Mouse (Mus musculus) MEL (cell line): ENCODE results near the gene Mthfs. TPM values are rescaled to one million over a fixed set of nuclear protein-coding genes. Genes with fewer than 3 reads are reported as not detected.

Experiments
- DNase-seq: peaks from one replicate; pipeline ENCODE4 v3.0.0; 2011; ENCODE audit warnings: low read depth, low spot score
- H3K27ac ChIP-seq: 2 replicates; pipeline ENCODE4 v1.5.1; 2012; ENCODE audit warnings: low read depth, mild to moderate bottlenecking, control low read depth, low read length, moderate library complexity; ENCODE audit not compliant: control insufficient read depth
- H3K27me3 ChIP-seq, 2 experiments: fragments of 150-350 bp in 1 of 2; sonication (generic) in 1 of 2; 2 replicates each; pipeline ENCODE4 v1.6.1; 2012; ENCODE audit warnings: low read length in 2 of 2, mild to moderate bottlenecking in 2 of 2, improper control_type of control experiment in 1 of 2, moderate library complexity in 1 of 2; ENCODE audit not compliant: insufficient read depth in 2 of 2, control insufficient read depth in 1 of 2
- H3K36me3 ChIP-seq, 2 experiments: 2 replicates each; pipeline ENCODE4 v1.6.1; 2012 to 2014; ENCODE audit warnings: low read length in 2 of 2, improper control_type of control experiment in 1 of 2, inconsistent platforms in 1 of 2, mild to moderate bottlenecking in 1 of 2; ENCODE audit not compliant: insufficient read depth in 2 of 2, control insufficient read depth in 1 of 2
- H3K4me1 ChIP-seq, 2 experiments: fragments of 150-350 bp in 1 of 2; sonication (generic) in 1 of 2; 2 replicates each; pipeline ENCODE4 v1.6.1; 2012; ENCODE audit warnings: low read length in 2 of 2, improper control_type of control experiment in 1 of 2, mild to moderate bottlenecking in 1 of 2; ENCODE audit not compliant: insufficient read depth in 2 of 2, control insufficient read depth in 1 of 2
- H3K4me3 ChIP-seq, 2 experiments: fragments of 150-350 bp in 1 of 2; sonication (generic) in 1 of 2; 2 replicates each; pipeline ENCODE4 v1.5.1; 2012; ENCODE audit warnings: low read depth in 2 of 2, low read length in 2 of 2, mild to moderate bottlenecking in 2 of 2, moderate library complexity in 2 of 2, control low read depth in 1 of 2, improper control_type of control experiment in 1 of 2; ENCODE audit not compliant: control insufficient read depth in 1 of 2, insufficient read depth in 1 of 2
- H3K79me2 ChIP-seq: 2 replicates; pipeline ENCODE4 v1.6.1; 2012; ENCODE audit warnings: mild to moderate bottlenecking, low read length, moderate library complexity; ENCODE audit not compliant: control insufficient read depth, poor library complexity, insufficient read depth
- H3K9ac ChIP-seq: 2 replicates; pipeline ENCODE4 v1.6.1; 2012; ENCODE audit warnings: low read depth, mild to moderate bottlenecking, control low read depth, low read length, moderate library complexity; ENCODE audit not compliant: control insufficient read depth, poor library complexity, severe bottlenecking
- H3K9me3 ChIP-seq: fragments of 150-350 bp; sonication (generic); replicated peaks from 2 replicates; pipeline ENCODE4 v1.6.1; 2012; ENCODE audit warnings: mild to moderate bottlenecking, low read length, improper control_type of control experiment, moderate library complexity; ENCODE audit not compliant: insufficient read depth
- BHLHE40 ChIP-seq: IDR thresholded peaks from 2 replicates; pipeline ENCODE4 v1.6.1; 2012; ENCODE audit warnings: low read depth, mild to moderate bottlenecking, inconsistent platforms, low read length, improper control_type of control experiment, borderline replicate concordance
- CHD1 ChIP-seq: IDR thresholded peaks from 2 replicates; pipeline ENCODE4 v1.6.1; 2012; ENCODE audit warnings: low read depth, mild to moderate bottlenecking, inconsistent platforms, low read length, improper control_type of control experiment
- CHD2 ChIP-seq: IDR thresholded peaks from 2 replicates; pipeline ENCODE4 v1.6.1; 2011; ENCODE audit warnings: low read length, improper control_type of control experiment
- CTCF ChIP-seq, 3 experiments: IDR thresholded peaks in 2 of 3; conservative IDR thresholded peaks in 1 of 3; 2 replicates each; pipeline ENCODE4 v1.5.1; 2011 to 2012; ENCODE audit warnings: low read length in 3 of 3, low read depth in 2 of 3, mild to moderate bottlenecking in 2 of 3, improper control_type of control experiment in 1 of 3, inconsistent platforms in 1 of 3, mixed read lengths in 1 of 3, moderate library complexity in 1 of 3; ENCODE audit not compliant: control insufficient read depth in 1 of 3, insufficient read depth in 1 of 3, poor library complexity in 1 of 3, severe bottlenecking in 1 of 3
- E2F4 ChIP-seq: IDR thresholded peaks from 2 replicates; pipeline ENCODE4 v1.6.1; 2011; ENCODE audit warnings: low read depth, low read length, improper control_type of control experiment, borderline replicate concordance
- ELF1 ChIP-seq: IDR thresholded peaks from 2 replicates; pipeline ENCODE4 v1.6.1; 2014; ENCODE audit warnings: low read depth, mild to moderate bottlenecking, inconsistent platforms, low read length, improper control_type of control experiment, moderate library complexity
- EP300 ChIP-seq, 2 experiments: IDR thresholded peaks; 2 replicates each; pipeline ENCODE4 v1.6.1; 2011; ENCODE audit warnings: improper control_type of control experiment in 2 of 2, low read length in 2 of 2, low read depth in 1 of 2, mild to moderate bottlenecking in 1 of 2
- GATA1 ChIP-seq: IDR thresholded peaks from 2 replicates; pipeline ENCODE4 v1.6.1; 2011; ENCODE audit warnings: low read depth, low read length, improper control_type of control experiment
- MAX ChIP-seq: IDR thresholded peaks from 2 replicates; pipeline ENCODE4 v1.6.1; 2011; ENCODE audit warnings: low read length, improper control_type of control experiment
- MAZ ChIP-seq: IDR thresholded peaks from 2 replicates; pipeline ENCODE4 v1.6.1; 2012; ENCODE audit warnings: low read depth, mild to moderate bottlenecking, inconsistent platforms, low read length, improper control_type of control experiment
- MEF2A ChIP-seq: IDR thresholded peaks from 2 replicates; pipeline ENCODE4 v1.6.1; 2014; ENCODE audit warnings: low read depth, mild to moderate bottlenecking, inconsistent platforms, low read length, improper control_type of control experiment; ENCODE audit not compliant: poor library complexity, insufficient replicate concordance, severe bottlenecking; ENCODE audit errors: extremely low read depth
- MXI1 ChIP-seq: IDR thresholded peaks from 2 replicates; pipeline ENCODE4 v1.6.1; 2011; ENCODE audit warnings: mild to moderate bottlenecking, low read depth, low read length, improper control_type of control experiment
- NELFE ChIP-seq: IDR thresholded peaks from 2 replicates; pipeline ENCODE4 v1.6.1; 2011; ENCODE audit warnings: low read depth, low read length, improper control_type of control experiment
- POLR2A ChIP-seq, 2 experiments: IDR thresholded peaks; 2 replicates each; pipeline ENCODE4 v1.6.1; 2011 to 2012; ENCODE audit warnings: low read length in 2 of 2, mild to moderate bottlenecking in 2 of 2, control low read depth in 1 of 2, improper control_type of control experiment in 1 of 2, low read depth in 1 of 2, moderate library complexity in 1 of 2; ENCODE audit not compliant: control insufficient read depth in 1 of 2, insufficient read depth in 1 of 2, poor library complexity in 1 of 2
- POLR2AphosphoS2 ChIP-seq: IDR thresholded peaks from 2 replicates; pipeline ENCODE4 v1.6.1; 2011; ENCODE audit warnings: low read length, improper control_type of control experiment
- RAD21 ChIP-seq: IDR thresholded peaks from 2 replicates; pipeline ENCODE4 v1.6.1; 2011; ENCODE audit warnings: mild to moderate bottlenecking, low read depth, low read length, improper control_type of control experiment
- RCOR1 ChIP-seq: IDR thresholded peaks from 2 replicates; pipeline ENCODE4 v1.6.1; 2012; ENCODE audit warnings: low read depth, mild to moderate bottlenecking, inconsistent platforms, low read length, improper control_type of control experiment
- SMC3 ChIP-seq: IDR thresholded peaks from 2 replicates; pipeline ENCODE4 v1.6.1; 2011; ENCODE audit warnings: low read depth, low read length, improper control_type of control experiment
- TAL1 ChIP-seq: IDR thresholded peaks from 2 replicates; pipeline ENCODE4 v1.6.1; 2012; ENCODE audit warnings: mild to moderate bottlenecking, inconsistent platforms, low read length, moderate library complexity, mixed read lengths
- TBP ChIP-seq: IDR thresholded peaks from 2 replicates; pipeline ENCODE4 v1.8.0; 2011; ENCODE audit warnings: low read depth, low read length, improper control_type of control experiment
- UBTF ChIP-seq: IDR thresholded peaks from 2 replicates; pipeline ENCODE4 v1.6.1; 2012; ENCODE audit warnings: low read depth, mild to moderate bottlenecking, inconsistent platforms, low read length, improper control_type of control experiment, moderate library complexity, borderline replicate concordance; ENCODE audit not compliant: insufficient read depth
- ZMIZ1 ChIP-seq: IDR thresholded peaks from 2 replicates; pipeline ENCODE4 v1.6.1; 2012; ENCODE audit warnings: low read depth, mild to moderate bottlenecking, inconsistent platforms, low read length, improper control_type of control experiment, moderate library complexity
- polyA plus RNA-seq, 2 experiments: library from polyadenylated mRNA; stranded (reverse) in 1 of 2; unstranded in 1 of 2; fragments of >175 nt in 1 of 2; fragments of >200 nt in 1 of 2; gene quantifications; 2 replicates each; pipeline versions ENCODE4 v1.2.1 to v1.2.4; 2012; ENCODE audit warnings: low replicate concordance in 2 of 2, low read depth in 1 of 2; ENCODE audit not compliant: insufficient read length in 2 of 2, insufficient read depth in 1 of 2, missing spikeins in 1 of 2
- total RNA-seq: library from RNA; depleted of rRNA; stranded (reverse); fragments of 300-350 nt; gene quantifications from 2 replicates; pipeline ENCODE4 v1.2.3, GENCODE M21; 2012

The Mthfs gene
- total and polyA plus RNA-seq, 3 experiments, result 1.2 to 10.7 TPM; not detected in 1

GRCm38 (mm10) chr9:89308357-89309194, 98.1 kb downstream of the Mthfs start:
- Histone ChIP-seq H3K27me3 (no peaks in the 10 kb centered on the region), H3K27ac (no peak overlapping the region), H3K4me3 (no peak overlapping the region), H3K36me3 (no peaks in the 10 kb centered on the region), H3K4me1 (no peaks in the 10 kb centered on the region), H3K79me2 (no peaks in the 10 kb centered on the region), H3K9me3 (no peaks in the 10 kb centered on the region), H3K9ac (no peak overlapping the region)
- TF ChIP-seq ELF1, result no peak
- no peak for TF ChIP-seq TAL1
- TF ChIP-seq MAZ, result no peak
- DNase-seq, result no peak

GRCm38 (mm10) chr9:89309195-89309535, 98.7 kb downstream of the Mthfs start:
- DNase-seq, result no peak
- Histone ChIP-seq H3K4me3 (no peak overlapping the region), H3K27ac (no peak overlapping the region), H3K9ac (no peak overlapping the region), H3K27me3 (no peaks in the 10 kb centered on the region), H3K79me2 (no peaks in the 10 kb centered on the region), H3K9me3 (no peaks in the 10 kb centered on the region), H3K36me3 (no peaks in the 10 kb centered on the region), H3K4me1 (no peaks in the 10 kb centered on the region)
- TF ChIP-seq TBP, result no peak
- no peak for TF ChIP-seq POLR2AphosphoS2
- TF ChIP-seq E2F4, result no peak
- TF ChIP-seq POLR2A (IDR thresholded peaks at IDR 0.05; ENCODE audit: control insufficient read depth in 1 of 2, insufficient read depth in 1 of 2, low read depth in 1 of 2, low read length in 2 of 2, poor library complexity in 1 of 2), result no peak
- no peak for TF ChIP-seq EP300 (IDR thresholded peaks at IDR 0.05; ENCODE audit: low read depth in 1 of 2, low read length in 2 of 2)
- TF ChIP-seq RCOR1, result no peak
- TF ChIP-seq MAX, result no peak
- TF ChIP-seq SMC3, result no peak
- no peak for TF ChIP-seq CHD1
- TF ChIP-seq UBTF, result no peak
- no peak for TF ChIP-seq CTCF (IDR thresholded peaks at IDR 0.05 in 2 of 3, conservative IDR thresholded peaks at IDR 0.05 in 1 of 3; ENCODE audit: control insufficient read depth in 1 of 3, insufficient read depth in 1 of 3, low read depth in 2 of 3, low read length in 3 of 3, poor library complexity in 1 of 3, severe bottlenecking in 1 of 3)
- TF ChIP-seq ZMIZ1, result no peak

- Histone ChIP-seq H3K27me3 (no peaks in the 10 kb centered on the region), H3K36me3 (no peaks in the 10 kb centered on the region), H3K4me1 (no peaks in the 10 kb centered on the region), H3K79me2 (no peaks in the 10 kb centered on the region), H3K9ac (no peak overlapping the region), H3K4me3 (no peak overlapping the region), H3K9me3 (no peaks in the 10 kb centered on the region), H3K27ac (no peak overlapping the region)
- DNase-seq, result no peak
- TF ChIP-seq NELFE (no peak), MEF2A (no peak), MXI1 (no peak), UBTF (no peak), RAD21 (no peak), BHLHE40 (no peak), CHD2 (no peak), GATA1 (no peak)
These were observed 101.2 kb downstream of the Mthfs start for GRCm38 (mm10) chr9:89311649-89312048.
